Mouse (Mus musculus): ENCODE data around the gene Actr1b.

The Actr1b gene

GRCm38 (mm10) chr1:36656233-36656632 lies 58.0 kb downstream of the Actr1b start:
- no peak for DNase-seq (ENCODE audit: low spot score in 2 of 2)

GRCm38 (mm10) chr1:36655039-36655438 lies 59.2 kb downstream of the Actr1b start:
- DNase-seq (ENCODE audit: low spot score in 2 of 2), result no peak
